Mouse (Mus musculus) cortical plate, adult 2 months (tissue): ENCODE data around the gene Bcr.

Source experiments
- CTCF ChIP-seq: fragments of 200-500 bp; IDR thresholded peaks from 2 replicates; pipeline ENCODE4 v1.5.1; 2011; ENCODE audit warnings: mild to moderate bottlenecking, control low read depth, low read length; ENCODE audit not compliant: insufficient read depth; ENCODE audit errors: extremely low read depth
- POLR2A ChIP-seq: fragments of 200-500 bp; IDR thresholded peaks from 2 replicates; pipeline ENCODE4 v1.6.1; 2011; ENCODE audit warnings: mild to moderate bottlenecking, low read length, control low read depth; ENCODE audit not compliant: insufficient read depth; ENCODE audit errors: extremely low read depth

DNA sequence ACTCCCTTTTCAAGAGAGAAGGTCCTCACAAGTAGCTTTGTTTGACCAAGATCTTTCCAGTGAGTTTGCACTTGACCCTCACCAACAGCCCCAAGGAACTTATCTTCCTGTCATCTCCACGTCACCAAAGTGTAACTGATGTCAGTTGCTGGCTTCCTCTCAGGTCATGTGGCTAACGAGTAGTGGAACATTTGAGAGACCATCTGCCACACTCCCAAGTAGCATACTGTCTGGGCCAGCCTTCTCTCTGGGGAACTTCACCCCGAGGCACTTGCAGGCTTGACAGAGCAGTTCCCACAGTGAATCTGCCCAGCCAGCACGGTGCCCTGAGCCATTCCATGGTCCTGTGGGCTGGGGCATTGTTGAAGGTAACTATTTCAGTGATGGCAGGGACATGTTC lies 65.2 kb downstream of the Bcr start:
- TF ChIP-seq POLR2A (no peak), CTCF (no peak)
